Mouse (Mus musculus): ENCODE measurements at regions not wholly inside any gene's neighbourhood (a gene's known extent, or its start where the extent isn't known, plus 50 kb on each side); places are given as distances from the start of the nearest gene placed in this dataset.

GRCm38 (mm10) chr4:64684654-64685053 lies 439.3 kb upstream of the Pappa start:
- no peak overlapping the region for H3K27ac ChIP-seq (ENCODE audit: low read depth, low read length)
- no peak overlapping the region for H3K9ac ChIP-seq (ENCODE audit: low read length)
- ATAC-seq (ENCODE audit: insufficient read depth, low FRiP score, low TSS enrichment) = no peak
- H3K36me3 ChIP-seq (ENCODE audit: control insufficient read depth, insufficient read depth, low read length) = no peaks in the 10 kb centered on the region
- 84% methylated on average over 1 of the region's 1 CpGs for WGBS
- H3K9me3 ChIP-seq (ENCODE audit: control insufficient read depth, low read length) = no peaks in the 10 kb centered on the region
- no peak for DNase-seq (ENCODE audit: low spot score)
- H3K4me2 ChIP-seq (ENCODE audit: low read depth) = no peak overlapping the region
- no peaks in the 10 kb centered on the region for H3K4me1 ChIP-seq (ENCODE audit: control insufficient read depth, insufficient read depth, low read length)
- H3K4me3 ChIP-seq (ENCODE audit: low read depth, low read length) = no peak overlapping the region
- H3K27me3 ChIP-seq (ENCODE audit: control insufficient read depth, insufficient read depth, low read length) = no peaks in the 10 kb centered on the region

GRCm38 (mm10) chr4:64696134-64696533 lies 427.8 kb upstream of the Pappa start:
- Histone ChIP-seq H3K9me3 (ENCODE audit: control insufficient read depth, low read length) (no peaks in the 10 kb centered on the region), H3K4me2 (ENCODE audit: low read depth) (no peak overlapping the region), H3K4me3 (ENCODE audit: low read depth, low read length) (no peak overlapping the region), H3K4me1 (ENCODE audit: control insufficient read depth, insufficient read depth, low read length) (no peaks in the 10 kb centered on the region), H3K27me3 (ENCODE audit: control insufficient read depth, insufficient read depth, low read length) (no peaks in the 10 kb centered on the region), H3K27ac (ENCODE audit: low read depth, low read length) (no peak overlapping the region), H3K36me3 (ENCODE audit: control insufficient read depth, insufficient read depth, low read length) (no peaks in the 10 kb centered on the region), H3K9ac (ENCODE audit: low read length) (no peak overlapping the region)
- ATAC-seq (ENCODE audit: insufficient read depth, low FRiP score, low TSS enrichment) (no peak), DNase-seq (ENCODE audit: low spot score) (no peak)
- WGBS = 46% methylated on average over 1 of the region's 1 CpGs

- Histone ChIP-seq H3K27me3 (ENCODE audit: control insufficient read depth, insufficient read depth, low read length) (no peaks in the 10 kb centered on the region), H3K4me2 (ENCODE audit: low read depth) (no peak overlapping the region), H3K27ac (ENCODE audit: low read depth, low read length) (no peak overlapping the region), H3K36me3 (ENCODE audit: control insufficient read depth, insufficient read depth, low read length) (no peaks in the 10 kb centered on the region), H3K4me3 (ENCODE audit: low read depth, low read length) (no peak overlapping the region), H3K4me1 (ENCODE audit: control insufficient read depth, insufficient read depth, low read length) (no peaks in the 10 kb centered on the region), H3K9ac (ENCODE audit: low read length) (no peak overlapping the region), H3K9me3 (ENCODE audit: control insufficient read depth, low read length) (no peaks in the 10 kb centered on the region)
- DNase-seq (ENCODE audit: low spot score) (no peak), ATAC-seq (ENCODE audit: insufficient read depth, low FRiP score, low TSS enrichment) (no peak)
- WGBS = 59% methylated on average over 3 of the region's 3 CpGs
These were observed 400.7 kb upstream of the Pappa start for GRCm38 (mm10) chr4:64723296-64723695.

GRCm38 (mm10) chr4:64724851-64725250 lies 399.1 kb upstream of the Pappa start:
- Histone ChIP-seq H3K4me3 (ENCODE audit: low read depth, low read length) (no peak overlapping the region), H3K27me3 (ENCODE audit: control insufficient read depth, insufficient read depth, low read length) (no peaks in the 10 kb centered on the region), H3K27ac (ENCODE audit: low read depth, low read length) (no peak overlapping the region), H3K4me2 (ENCODE audit: low read depth) (no peak overlapping the region), H3K4me1 (ENCODE audit: control insufficient read depth, insufficient read depth, low read length) (no peaks in the 10 kb centered on the region), H3K9ac (ENCODE audit: low read length) (no peak overlapping the region), H3K9me3 (ENCODE audit: control insufficient read depth, low read length) (no peaks in the 10 kb centered on the region), H3K36me3 (ENCODE audit: control insufficient read depth, insufficient read depth, low read length) (no peaks in the 10 kb centered on the region)
- WGBS = 54% methylated on average over 1 of the region's 1 CpGs
- ATAC-seq (ENCODE audit: insufficient read depth, low FRiP score, low TSS enrichment) = no peak
- no peak for DNase-seq (ENCODE audit: low spot score)

- Histone ChIP-seq H3K27me3 (ENCODE audit: control insufficient read depth, insufficient read depth, low read length) (no peaks in the 10 kb centered on the region), H3K4me2 (ENCODE audit: low read depth) (no peak overlapping the region), H3K9me3 (ENCODE audit: control insufficient read depth, low read length) (no peaks in the 10 kb centered on the region), H3K4me1 (ENCODE audit: control insufficient read depth, insufficient read depth, low read length) (no peaks in the 10 kb centered on the region), H3K9ac (ENCODE audit: low read length) (no peak overlapping the region), H3K36me3 (ENCODE audit: control insufficient read depth, insufficient read depth, low read length) (no peaks in the 10 kb centered on the region), H3K4me3 (ENCODE audit: low read depth, low read length) (no peak overlapping the region), H3K27ac (ENCODE audit: low read depth, low read length) (no peak overlapping the region)
- ATAC-seq (ENCODE audit: insufficient read depth, low FRiP score, low TSS enrichment) = no peak
- WGBS = 81% methylated on average over 4 of the region's 4 CpGs
- DNase-seq (ENCODE audit: low spot score) = no peak
These were observed 368.0 kb upstream of the Pappa start for GRCm38 (mm10) chr4:64755986-64756385.

- Histone ChIP-seq H3K27me3 (ENCODE audit: control insufficient read depth, insufficient read depth, low read length) (no peaks in the 10 kb centered on the region), H3K4me1 (ENCODE audit: control insufficient read depth, insufficient read depth, low read length) (no peaks in the 10 kb centered on the region), H3K4me2 (ENCODE audit: low read depth) (no peak overlapping the region), H3K4me3 (ENCODE audit: low read depth, low read length) (no peak overlapping the region), H3K9me3 (ENCODE audit: control insufficient read depth, low read length) (no peaks in the 10 kb centered on the region), H3K9ac (ENCODE audit: low read length) (no peak overlapping the region), H3K27ac (ENCODE audit: low read depth, low read length) (no peak overlapping the region), H3K36me3 (ENCODE audit: control insufficient read depth, insufficient read depth, low read length) (no peaks in the 10 kb centered on the region)
- ATAC-seq (ENCODE audit: insufficient read depth, low FRiP score, low TSS enrichment) (no peak), DNase-seq (ENCODE audit: low spot score) (no peak)
- WGBS = 93% methylated on average over 1 of the region's 1 CpGs
These were observed 355.4 kb upstream of the Pappa start for GRCm38 (mm10) chr4:64768610-64769009.

GRCm38 (mm10) chr4:64803886-64804285 lies 320.1 kb upstream of the Pappa start:
- Histone ChIP-seq H3K4me3 (ENCODE audit: low read depth, low read length) (no peak overlapping the region), H3K9me3 (ENCODE audit: control insufficient read depth, low read length) (no peaks in the 10 kb centered on the region), H3K9ac (ENCODE audit: low read length) (no peak overlapping the region), H3K27me3 (ENCODE audit: control insufficient read depth, insufficient read depth, low read length) (no peaks in the 10 kb centered on the region), H3K4me1 (ENCODE audit: control insufficient read depth, insufficient read depth, low read length) (no peaks in the 10 kb centered on the region), H3K4me2 (ENCODE audit: low read depth) (no peak overlapping the region), H3K36me3 (ENCODE audit: control insufficient read depth, insufficient read depth, low read length) (no peaks in the 10 kb centered on the region), H3K27ac (ENCODE audit: low read depth, low read length) (no peak overlapping the region)
- WGBS = 82% methylated on average over 7 of the region's 7 CpGs
- no peak for DNase-seq (ENCODE audit: low spot score)
- ATAC-seq (ENCODE audit: insufficient read depth, low FRiP score, low TSS enrichment) = no peak

GRCm38 (mm10) chr4:64804996-64805395 lies 319.0 kb upstream of the Pappa start:
- Histone ChIP-seq H3K27me3 (ENCODE audit: control insufficient read depth, insufficient read depth, low read length) (no peaks in the 10 kb centered on the region), H3K4me2 (ENCODE audit: low read depth) (no peak overlapping the region), H3K4me1 (ENCODE audit: control insufficient read depth, insufficient read depth, low read length) (no peaks in the 10 kb centered on the region), H3K9ac (ENCODE audit: low read length) (no peak overlapping the region), H3K36me3 (ENCODE audit: control insufficient read depth, insufficient read depth, low read length) (no peaks in the 10 kb centered on the region), H3K9me3 (ENCODE audit: control insufficient read depth, low read length) (no peaks in the 10 kb centered on the region), H3K4me3 (ENCODE audit: low read depth, low read length) (no peak overlapping the region), H3K27ac (ENCODE audit: low read depth, low read length) (no peak overlapping the region)
- no peak for DNase-seq (ENCODE audit: low spot score)
- 87% methylated on average over 2 of the region's 2 CpGs for WGBS
- ATAC-seq (ENCODE audit: insufficient read depth, low FRiP score, low TSS enrichment) = no peak

- DNase-seq (ENCODE audit: low spot score) (no peak), ATAC-seq (ENCODE audit: insufficient read depth, low FRiP score, low TSS enrichment) (no peak)
- Histone ChIP-seq H3K36me3 (ENCODE audit: control insufficient read depth, insufficient read depth, low read length) (no peaks in the 10 kb centered on the region), H3K9me3 (ENCODE audit: control insufficient read depth, low read length) (no peaks in the 10 kb centered on the region), H3K9ac (ENCODE audit: low read length) (no peak overlapping the region), H3K27ac (ENCODE audit: low read depth, low read length) (no peak overlapping the region), H3K4me3 (ENCODE audit: low read depth, low read length) (no peak overlapping the region), H3K4me1 (ENCODE audit: control insufficient read depth, insufficient read depth, low read length) (no peaks in the 10 kb centered on the region), H3K4me2 (ENCODE audit: low read depth) (no peak overlapping the region), H3K27me3 (ENCODE audit: control insufficient read depth, insufficient read depth, low read length) (no peaks in the 10 kb centered on the region)
- 89% methylated on average over 1 of the region's 1 CpGs for WGBS
These were observed 316.8 kb upstream of the Pappa start for GRCm38 (mm10) chr4:64807148-64807547.

All from neural tube, embryonic 11.5 days (tissue).